7 mouse cellular contexts compared by ENCODE assay signal in genomic region chr10:115313641-115314286, GRCm38 (mm10). TPM values are rescaled to one million over a fixed set of nuclear protein-coding genes. Genes with fewer than 3 reads are reported as not detected.
DNase-seq lines count a peak whose midpoint lies in the region; ATAC-seq and TF ChIP-seq lines count a peak whose summit lies in the region.

No protein-coding gene starts in this region.

- TF ChIP-seq CTCF in E14TG2a.4 (conservative IDR thresholded peaks at IDR 0.05; ENCODE audit: low read length), result no peak
- TF ChIP-seq CTCF in bone marrow, adult 2 months (IDR thresholded peaks at IDR 0.05; ENCODE audit: control insufficient read depth, insufficient read depth, low read length), result no peak
- TF ChIP-seq CTCF in liver, postnatal 0 days (IDR thresholded peaks at IDR 0.05; ENCODE audit: low read depth), result no peak

- peak overlapping the region; percentile 92; the same call in 1 of the 2 replicates for H3K4me3 ChIP-seq in E14TG2a.4 (replicated peaks; ENCODE audit: low read length)
- peak overlapping the region; percentile 28 for H3K4me3 ChIP-seq in bone marrow, adult 2 months (replicated peaks; ENCODE audit: control insufficient read depth, low read depth, low read length)
- H3K4me3 ChIP-seq in intestine, embryonic 14.5 days (ENCODE audit: low read depth, low read length), result peak overlapping the region; percentile 88
- peak overlapping the region; percentile 96 for H3K4me3 ChIP-seq in liver, postnatal 0 days (ENCODE audit: low read depth, low read length)

- peaks cover 57% of the 10 kb centered on the region for H3K4me1 ChIP-seq in E14TG2a.4 (replicated peaks; ENCODE audit: low read depth, low read length)
- H3K4me1 ChIP-seq in bone marrow, adult 2 months (ENCODE audit: control insufficient read depth, insufficient read depth, low read length), result peaks cover 6% of the 10 kb centered on the region; the same call in 1 of the 2 replicates
- H3K4me1 ChIP-seq in intestine, embryonic 14.5 days (replicated peaks; ENCODE audit: control insufficient read depth, insufficient read depth, low read length), result peaks cover 19% of the 10 kb centered on the region
- peaks cover 36% of the 10 kb centered on the region for H3K4me1 ChIP-seq in liver, postnatal 0 days (ENCODE audit: insufficient read depth)

- TF ChIP-seq POLR2A in bone marrow, adult 2 months (IDR thresholded peaks at IDR 0.05; ENCODE audit: borderline replicate concordance, control insufficient read depth, low read depth, low read length), result no peak

- no peak for DNase-seq in intestine, embryonic 14.5 days (ENCODE audit: low spot score)
- no peak for DNase-seq in liver, postnatal 0 days
- DNase-seq in right cerebral cortex, postnatal 14 days, result no peak
- no peak for DNase-seq in left cerebral cortex, adult 9 months (ENCODE audit: low spot score in 2 of 2)
- no peak for DNase-seq in adrenal gland, postnatal 14 days

- 60% methylated on average over 14 of the region's 14 CpGs for WGBS in bone marrow, adult 2 months
- WGBS in intestine, embryonic 14.5 days, result 80% methylated on average over 14 of the region's 14 CpGs
- 68% methylated on average over 14 of the region's 14 CpGs for WGBS in liver, postnatal 0 days (ENCODE audit: insufficient replicate concordance)

- H3K9me3 ChIP-seq in E14TG2a.4 (ENCODE audit: low read length), result no peaks in the 10 kb centered on the region
- H3K9me3 ChIP-seq in intestine, embryonic 14.5 days (ENCODE audit: control insufficient read depth, low read length), result no peaks in the 10 kb centered on the region
- H3K9me3 ChIP-seq in liver, postnatal 0 days (ENCODE audit: low read length), result no peaks in the 10 kb centered on the region

- H3K27ac ChIP-seq in bone marrow, adult 2 months (ENCODE audit: control insufficient read depth, insufficient read depth, low read depth, low read length, poor library complexity), result peak overlapping the region; percentile 60; the same call in 1 of the 2 replicates
- H3K27ac ChIP-seq in intestine, embryonic 14.5 days (ENCODE audit: low read depth), result no peak overlapping the region
- H3K27ac ChIP-seq in liver, postnatal 0 days (ENCODE audit: low read depth), result peak overlapping the region; percentile 98; the same call in 1 of the 2 replicates

- 0 out of 2 replicates have a peak, but pooled peaks cover 6% of the 10 kb centered on the region for H3K27me3 ChIP-seq in E14TG2a.4 (ENCODE audit: insufficient read depth, low read length)
- H3K27me3 ChIP-seq in intestine, embryonic 14.5 days (replicated peaks; ENCODE audit: control insufficient read depth, insufficient read depth, low read length), result no peaks in the 10 kb centered on the region
- H3K27me3 ChIP-seq in liver, postnatal 0 days (ENCODE audit: insufficient read depth, low read length), result no peaks in the 10 kb centered on the region

- H3K36me3 ChIP-seq in E14TG2a.4 (ENCODE audit: insufficient read depth, low read length), result 0 out of 2 replicates have a peak, but pooled peaks cover 10% of the 10 kb centered on the region
- no peaks in the 10 kb centered on the region for H3K36me3 ChIP-seq in intestine, embryonic 14.5 days (ENCODE audit: control insufficient read depth, insufficient read depth, low read length)
- H3K36me3 ChIP-seq in liver, postnatal 0 days (replicated peaks; ENCODE audit: insufficient read depth, low read length), result no peaks in the 10 kb centered on the region

- peak overlapping the region; percentile 68 for H3K4me2 ChIP-seq in intestine, embryonic 14.5 days (ENCODE audit: low read length)
- peak overlapping the region; percentile 85 for H3K4me2 ChIP-seq in liver, postnatal 0 days (ENCODE audit: low read depth, low read length)

- ATAC-seq in intestine, embryonic 14.5 days (replicated peaks; ENCODE audit: low FRiP score, low TSS enrichment, low read depth), result no peak
- ATAC-seq in liver, postnatal 0 days, result no peak

- peak overlapping the region; percentile 93 for H3K9ac ChIP-seq in intestine, embryonic 14.5 days (ENCODE audit: low read length)
- peak overlapping the region; percentile 97 for H3K9ac ChIP-seq in liver, postnatal 0 days (replicated peaks)

- no peak for TF ChIP-seq EP300 in liver, postnatal 0 days (IDR thresholded peaks at IDR 0.05; ENCODE audit: low read depth)

RNA-seq across cellular contexts. Expression of gene Rab21, which starts 1.6 kb away (rescaled TPM):
- 16.9 and 21.2 TPM in 2 replicates for polyA plus RNA-seq in bone marrow, adult 2 months (2011; ENCODE audit: insufficient read depth, insufficient read length, low replicate concordance, missing spikeins)
- polyA plus RNA-seq in intestine, embryonic 14.5 days (2014; fragmentation: Nextera tagmentation; extraction: Ambion mirVana), result 6.9 and 7.5 TPM in 2 replicates
- polyA plus RNA-seq in liver, postnatal 0 days (2015; fragmentation: Nextera tagmentation; extraction: Ambion mirVana), result 5.8 and 10.0 TPM in 2 replicates
- 53.6 and 53.8 TPM in 2 replicates for total RNA-seq in adrenal gland, postnatal 14 days (2021)

RNA-seq across cellular contexts. Expression of gene Tmem19, which starts 48.5 kb away (rescaled TPM):
- 7.5 and 12.2 TPM in 2 replicates for polyA plus RNA-seq in bone marrow, adult 2 months (2011; ENCODE audit: insufficient read depth, insufficient read length, low replicate concordance, missing spikeins)
- polyA plus RNA-seq in intestine, embryonic 14.5 days (2014; fragmentation: Nextera tagmentation; extraction: Ambion mirVana), result 26.5 and 33.2 TPM in 2 replicates
- 16.3 and 19.3 TPM in 2 replicates for polyA plus RNA-seq in liver, postnatal 0 days (2015; fragmentation: Nextera tagmentation; extraction: Ambion mirVana)
- 23.0 and 27.5 TPM in 2 replicates for total RNA-seq in adrenal gland, postnatal 14 days (2021)

Comparison
In these comparisons a context has a peak if more than half of its experiments do, and no peak if none do; other contexts are left out.
1. H3K4me3 ChIP-seq: peak in every context shown above with its lines; median percentile 96 in liver, postnatal 0 days; 92 in E14TG2a.4; 88 in intestine, embryonic 14.5 days; 28 in bone marrow, adult 2 months.